Mouse (Mus musculus): Measurements from ENCODE around the gene Dab2ip. TPM values are rescaled to one million over a fixed set of nuclear protein-coding genes. Genes with fewer than 3 reads are reported as not detected.
A peak's percentile ranks its signal among the peaks of the same experiment; 100 is the strongest.

The Dab2ip gene
- polyA plus RNA-seq, 1 experiment from 2014 or later = 66.6 TPM

DNA sequence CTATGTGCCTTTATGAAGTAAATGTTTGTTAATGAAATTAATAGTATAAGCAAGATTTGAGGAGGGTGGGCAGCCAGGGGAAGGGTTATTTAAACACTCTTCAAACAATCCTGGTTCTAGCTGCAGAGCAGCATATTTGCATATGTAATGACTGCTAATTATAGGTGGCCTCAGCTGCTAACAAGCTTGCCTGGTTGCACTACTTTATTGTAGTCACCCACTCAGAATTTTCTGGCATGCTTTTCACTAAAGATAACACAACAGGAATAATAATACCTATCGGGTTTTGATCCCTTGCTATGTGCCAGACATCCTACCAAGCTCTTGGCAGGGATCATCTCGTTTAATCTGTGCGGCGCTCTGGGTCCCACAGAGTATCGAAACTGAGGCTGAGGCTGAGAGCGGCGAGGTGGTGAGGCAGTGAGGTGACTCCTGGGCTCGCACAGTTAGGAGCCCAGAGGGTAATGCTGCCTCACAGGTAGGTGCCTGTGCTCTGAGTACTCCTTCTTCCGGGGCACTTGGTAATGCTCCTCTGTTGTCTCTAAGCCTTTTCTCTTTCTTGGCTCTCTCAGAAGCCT, 126.8 kb downstream of the Dab2ip start:
- WGBS = 14% methylated on average over 9 of the region's 9 CpGs
- no peaks in the 10 kb centered on the region for H3K9me3 ChIP-seq
- H3K9ac ChIP-seq (replicated peaks) = no peak overlapping the region
- peaks cover 86% of the 10 kb centered on the region for H3K4me1 ChIP-seq
- H3K4me3 ChIP-seq = no peak overlapping the region
- peak overlapping the region; percentile 82 for H3K27ac ChIP-seq (replicated peaks)
- no peaks in the 10 kb centered on the region for H3K27me3 ChIP-seq
- peak; percentile 49 for ATAC-seq (replicated peaks)
- peak overlapping the region; percentile 12; the same call in 1 of the 2 replicates for H3K4me2 ChIP-seq (replicated peaks)
- no peaks in the 10 kb centered on the region for H3K36me3 ChIP-seq

DNA sequence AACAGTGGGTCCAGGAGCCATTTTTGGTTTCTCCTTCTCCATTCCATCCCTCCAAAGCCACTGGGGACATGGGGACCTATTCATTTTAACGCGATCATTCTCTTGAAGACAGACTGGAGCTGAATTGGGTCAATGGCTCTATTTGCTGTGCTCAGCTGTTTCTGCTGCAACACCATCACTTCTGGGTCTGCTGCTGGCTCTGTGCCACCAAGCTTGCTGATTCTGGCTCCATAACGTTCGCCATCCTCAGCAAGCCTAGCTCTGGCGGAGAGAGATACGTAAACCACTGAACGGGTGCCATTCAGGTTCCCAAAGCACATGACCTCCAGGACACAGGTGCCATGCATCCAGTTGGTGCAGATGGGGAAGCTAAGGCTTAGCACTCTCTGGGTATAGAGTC, 128.0 kb downstream of the Dab2ip start:
- H3K27ac ChIP-seq (replicated peaks) = no peak overlapping the region
- H3K27me3 ChIP-seq = no peaks in the 10 kb centered on the region
- ATAC-seq (replicated peaks) = no peak
- no peak overlapping the region for H3K4me3 ChIP-seq
- no peaks in the 10 kb centered on the region for H3K36me3 ChIP-seq
- H3K9me3 ChIP-seq = no peaks in the 10 kb centered on the region
- H3K4me2 ChIP-seq (replicated peaks) = no peak overlapping the region
- H3K4me1 ChIP-seq = peaks cover 86% of the 10 kb centered on the region
- no peak overlapping the region for H3K9ac ChIP-seq (replicated peaks)
- 46% methylated on average over 7 of the region's 7 CpGs for WGBS

DNA sequence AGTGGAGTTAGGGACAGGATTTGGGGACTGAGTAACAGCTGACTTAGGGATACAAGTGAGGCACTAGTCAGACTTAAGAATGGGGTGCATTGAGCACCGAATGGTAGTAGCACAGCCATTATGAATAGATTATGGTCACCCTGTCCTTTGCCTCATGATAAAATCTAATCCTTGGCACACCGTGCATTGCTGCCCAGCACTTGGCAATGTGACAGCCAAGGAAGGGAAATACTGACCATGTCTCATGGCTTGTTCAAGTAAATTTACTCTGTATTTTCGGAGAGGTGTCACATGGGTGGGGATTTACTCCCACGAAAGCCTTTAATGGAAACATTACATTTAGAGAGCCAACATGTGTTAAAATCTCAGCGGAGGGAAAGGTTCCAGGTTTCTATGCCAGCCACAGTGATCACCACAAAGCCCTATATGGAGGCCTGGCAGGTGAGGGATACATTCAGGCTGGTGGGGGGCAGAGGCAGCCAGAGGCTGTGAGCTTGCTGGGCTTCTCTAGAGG, 129.5 kb downstream of the Dab2ip start:
- Histone ChIP-seq H3K4me1 (peaks cover 86% of the 10 kb centered on the region), H3K36me3 (no peaks in the 10 kb centered on the region), H3K4me2 (replicated peaks) (no peak overlapping the region), H3K9me3 (no peaks in the 10 kb centered on the region), H3K27ac (replicated peaks) (no peak overlapping the region), H3K9ac (replicated peaks) (no peak overlapping the region), H3K27me3 (no peaks in the 10 kb centered on the region), H3K4me3 (no peak overlapping the region)
- ATAC-seq (replicated peaks) = no peak
- WGBS = 57% methylated on average over 5 of the region's 5 CpGs

- H3K27ac ChIP-seq (replicated peaks) = no peak overlapping the region
- WGBS = 44% methylated on average over 4 of the region's 4 CpGs
- peaks cover 90% of the 10 kb centered on the region for H3K4me1 ChIP-seq
- no peak overlapping the region for H3K9ac ChIP-seq (replicated peaks)
- H3K9me3 ChIP-seq = no peaks in the 10 kb centered on the region
- H3K36me3 ChIP-seq = no peaks in the 10 kb centered on the region
- H3K4me2 ChIP-seq (replicated peaks) = no peak overlapping the region
- no peaks in the 10 kb centered on the region for H3K27me3 ChIP-seq
- no peak overlapping the region for H3K4me3 ChIP-seq
- ATAC-seq (replicated peaks) = no peak
These were observed 130.1 kb downstream of the Dab2ip start for GRCm38 (mm10) chr2:35688121-35688520.

DNA sequence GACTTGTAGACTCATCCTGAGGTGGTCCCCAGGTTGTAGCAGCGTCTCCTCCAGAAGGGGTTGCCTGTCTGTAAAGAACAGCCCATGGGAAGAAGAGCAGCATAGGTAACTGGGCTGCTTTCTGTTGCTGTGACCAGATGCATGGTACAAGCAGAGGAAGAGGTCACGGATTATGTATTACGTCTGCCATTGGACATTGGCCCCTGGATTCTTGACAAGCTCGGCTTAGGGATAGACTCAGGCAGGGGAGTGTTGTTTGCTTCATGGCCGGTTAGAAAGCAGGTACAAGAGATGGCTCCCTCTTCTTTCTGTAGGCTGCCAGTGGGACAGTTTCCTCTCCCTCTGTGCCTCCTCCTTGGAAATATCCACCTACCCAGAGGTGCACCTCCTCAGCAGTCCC, 130.5 kb downstream of the Dab2ip start:
- H3K9ac ChIP-seq (replicated peaks) = no peak overlapping the region
- H3K9me3 ChIP-seq = no peaks in the 10 kb centered on the region
- no peak overlapping the region for H3K27ac ChIP-seq (replicated peaks)
- ATAC-seq (replicated peaks) = no peak
- H3K36me3 ChIP-seq = no peaks in the 10 kb centered on the region
- H3K27me3 ChIP-seq = no peaks in the 10 kb centered on the region
- no peak overlapping the region for H3K4me2 ChIP-seq (replicated peaks)
- peaks cover 89% of the 10 kb centered on the region for H3K4me1 ChIP-seq
- 94% methylated on average over 5 of the region's 5 CpGs for WGBS
- no peak overlapping the region for H3K4me3 ChIP-seq

DNA sequence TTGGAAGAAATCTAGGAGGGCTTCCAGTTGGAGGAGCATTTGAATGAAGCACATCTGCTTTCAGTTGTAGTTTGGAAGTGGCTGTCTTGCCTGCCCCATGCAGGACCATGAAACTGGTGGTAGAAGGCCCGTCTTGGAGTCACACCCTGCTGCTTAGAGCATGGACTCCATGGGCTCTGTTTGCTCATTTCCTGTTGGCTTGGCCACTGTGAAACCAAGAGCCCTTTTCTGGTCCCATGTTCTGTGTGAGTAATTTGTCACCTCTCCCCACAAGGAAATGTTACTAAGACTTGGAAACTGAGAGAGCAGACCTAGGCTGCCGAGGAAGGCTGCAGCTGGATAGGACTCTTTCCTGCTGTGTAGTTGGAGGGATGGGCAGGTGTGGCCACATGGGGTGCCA, 131.8 kb downstream of the Dab2ip start:
- no peaks in the 10 kb centered on the region for H3K36me3 ChIP-seq
- WGBS = 86% methylated on average over 2 of the region's 2 CpGs
- no peaks in the 10 kb centered on the region for H3K27me3 ChIP-seq
- no peak overlapping the region for H3K9ac ChIP-seq (replicated peaks)
- no peak overlapping the region for H3K27ac ChIP-seq (replicated peaks)
- H3K4me2 ChIP-seq (replicated peaks) = no peak overlapping the region
- peaks cover 81% of the 10 kb centered on the region for H3K4me1 ChIP-seq
- no peaks in the 10 kb centered on the region for H3K9me3 ChIP-seq
- ATAC-seq (replicated peaks) = no peak
- H3K4me3 ChIP-seq = no peak overlapping the region

- H3K27ac ChIP-seq (replicated peaks) = no peak overlapping the region
- WGBS = 9% methylated on average over 7 of the region's 7 CpGs
- peak; percentile 58 for ATAC-seq (replicated peaks)
- H3K9me3 ChIP-seq = no peaks in the 10 kb centered on the region
- H3K36me3 ChIP-seq = no peaks in the 10 kb centered on the region
- H3K4me2 ChIP-seq (replicated peaks) = no peak overlapping the region
- H3K27me3 ChIP-seq = no peaks in the 10 kb centered on the region
- no peak overlapping the region for H3K9ac ChIP-seq (replicated peaks)
- H3K4me3 ChIP-seq = no peak overlapping the region
- peaks cover 81% of the 10 kb centered on the region for H3K4me1 ChIP-seq
These were observed 133.4 kb downstream of the Dab2ip start for GRCm38 (mm10) chr2:35691257-35692049.

DNA sequence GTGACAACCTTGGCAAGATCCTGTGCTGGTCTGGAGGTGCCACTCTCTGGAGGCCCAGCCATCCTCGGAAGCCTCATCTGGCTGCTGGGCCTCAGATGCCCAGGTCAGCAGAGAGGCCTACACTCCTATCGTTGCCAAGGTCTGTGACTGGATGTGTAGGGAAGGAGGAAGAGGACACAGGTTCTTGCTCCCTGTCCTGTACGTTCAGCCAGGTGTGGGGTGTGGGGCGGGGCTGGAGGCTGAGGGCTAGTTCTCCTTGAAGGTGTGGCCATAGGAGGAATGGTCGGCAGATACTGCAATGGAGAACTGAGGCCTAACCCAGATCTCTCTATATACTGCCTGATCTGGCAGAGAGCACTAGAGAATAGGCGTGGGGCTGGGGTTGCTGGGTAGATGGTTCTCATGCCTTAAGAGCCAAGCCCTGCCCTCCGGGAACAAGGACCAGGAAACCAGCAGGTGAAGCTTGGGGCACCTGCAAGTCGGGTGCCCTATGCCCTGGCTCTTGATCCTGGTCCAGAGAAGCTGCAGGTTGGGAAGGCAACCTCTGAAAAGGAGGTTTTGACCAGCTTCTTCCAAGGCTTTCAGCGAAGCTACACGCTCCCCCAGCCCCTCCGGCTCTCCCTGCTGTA, 134.3 kb downstream of the Dab2ip start:
- no peak overlapping the region; the same call in 1 of the 2 replicates for H3K27ac ChIP-seq (replicated peaks)
- no peak for ATAC-seq (replicated peaks)
- no peak overlapping the region for H3K4me2 ChIP-seq (replicated peaks)
- H3K36me3 ChIP-seq = no peaks in the 10 kb centered on the region
- H3K4me1 ChIP-seq = peaks cover 80% of the 10 kb centered on the region
- WGBS = 84% methylated on average over 11 of the region's 11 CpGs
- H3K9ac ChIP-seq (replicated peaks) = no peak overlapping the region
- H3K27me3 ChIP-seq = no peaks in the 10 kb centered on the region
- H3K9me3 ChIP-seq = no peaks in the 10 kb centered on the region
- H3K4me3 ChIP-seq = no peak overlapping the region

- Histone ChIP-seq H3K4me1 (peaks cover 74% of the 10 kb centered on the region), H3K27ac (replicated peaks) (no peak overlapping the region), H3K27me3 (no peaks in the 10 kb centered on the region), H3K9ac (replicated peaks) (no peak overlapping the region), H3K4me3 (no peak overlapping the region), H3K9me3 (no peaks in the 10 kb centered on the region), H3K4me2 (replicated peaks) (no peak overlapping the region), H3K36me3 (no peaks in the 10 kb centered on the region)
- 83% methylated on average over 7 of the region's 7 CpGs for WGBS
- ATAC-seq (replicated peaks) = no peak
These were observed 135.0 kb downstream of the Dab2ip start for GRCm38 (mm10) chr2:35693037-35693436.

DNA sequence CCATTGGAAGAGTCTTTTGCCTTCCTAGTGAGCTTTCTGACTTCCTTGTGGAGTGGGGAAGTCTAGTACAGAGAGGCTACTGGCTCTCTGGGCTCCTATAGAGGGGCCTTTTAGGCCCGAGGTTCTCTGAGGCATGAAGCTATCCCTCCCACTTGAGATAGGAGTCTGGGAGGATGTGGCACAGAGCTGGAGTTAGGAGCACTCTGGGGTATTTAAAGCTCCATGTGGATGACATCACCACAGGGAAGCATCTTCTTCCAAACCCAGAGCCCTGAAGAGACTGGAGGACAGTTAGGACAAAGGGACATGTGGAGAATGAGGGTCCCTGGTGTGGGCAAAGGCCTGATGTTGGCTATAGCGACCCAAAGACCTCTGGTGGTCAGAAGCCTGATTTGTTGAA, 136.0 kb downstream of the Dab2ip start:
- 64% methylated on average over 2 of the region's 2 CpGs for WGBS
- no peak for ATAC-seq (replicated peaks)
- H3K9me3 ChIP-seq = no peaks in the 10 kb centered on the region
- H3K36me3 ChIP-seq = no peaks in the 10 kb centered on the region
- no peaks in the 10 kb centered on the region for H3K27me3 ChIP-seq
- peaks cover 63% of the 10 kb centered on the region for H3K4me1 ChIP-seq
- H3K4me2 ChIP-seq (replicated peaks) = no peak overlapping the region
- H3K4me3 ChIP-seq = no peak overlapping the region
- no peak overlapping the region for H3K27ac ChIP-seq (replicated peaks)
- H3K9ac ChIP-seq (replicated peaks) = no peak overlapping the region

- H3K27me3 ChIP-seq = no peaks in the 10 kb centered on the region
- H3K4me3 ChIP-seq = no peak overlapping the region
- no peak overlapping the region for H3K9ac ChIP-seq (replicated peaks)
- WGBS = 72% methylated on average over 7 of the region's 7 CpGs
- H3K36me3 ChIP-seq = no peaks in the 10 kb centered on the region
- H3K4me2 ChIP-seq (replicated peaks) = no peak overlapping the region
- H3K4me1 ChIP-seq = peaks cover 64% of the 10 kb centered on the region
- ATAC-seq (replicated peaks) = no peak
- no peaks in the 10 kb centered on the region for H3K9me3 ChIP-seq
- peak overlapping the region; percentile 25; the same call in 1 of the 2 replicates for H3K27ac ChIP-seq (replicated peaks)
These were observed 138.1 kb downstream of the Dab2ip start for GRCm38 (mm10) chr2:35696193-35696541.

Measured in forebrain, embryonic 15.5 days (tissue).